Mouse (Mus musculus): Measurements from ENCODE around the gene Bax. TPM values are rescaled to one million over a fixed set of nuclear protein-coding genes. Genes with fewer than 3 reads are reported as not detected.
"Not testable (repeated sequence)": the region's sequence is repeated elsewhere in the genome, so short reads cannot be mapped to it uniquely, and the experiment has no call there.

Bax gene
- polyA plus RNA-seq, 1 experiment, result 249 TPM

GRCm38 (mm10) chr7:45488293-45489204 lies 21.9 kb upstream of the Bax start, which contains the start of gene Dhdh:
Dhdh (minus strand) TSS chr7:45488805.
- no peaks in the 10 kb centered on the region for H3K79me2 ChIP-seq (ENCODE audit: control insufficient read depth, insufficient read depth)
- H3K27me3 ChIP-seq (ENCODE audit: control insufficient read depth, insufficient read depth, insufficient read length), result no peaks in the 10 kb centered on the region
- no peak within 1 kb of the TSS for H3K4me3 ChIP-seq
- TF ChIP-seq POLR2A (IDR thresholded peaks at IDR 0.05; ENCODE audit: insufficient read length, low read depth), result peak; percentile 15
- TF ChIP-seq MAX (IDR thresholded peaks at IDR 0.05; ENCODE audit: low read depth), result no peak
- no peak within 1 kb of the TSS for H3K4me2 ChIP-seq (ENCODE audit: low read depth)
- no peaks in the 10 kb centered on the region for H3K36me3 ChIP-seq (ENCODE audit: control insufficient read depth, insufficient read depth)
- H3ac ChIP-seq (ENCODE audit: control insufficient read depth, insufficient read length), result no peak within 1 kb of the TSS

- H3K4me2 ChIP-seq (ENCODE audit: low read depth), result no peak overlapping the region
- no peak for TF ChIP-seq CEBPB (IDR thresholded peaks at IDR 0.05; ENCODE audit: insufficient read depth, poor library complexity, severe bottlenecking)
- no peak overlapping the region for H3ac ChIP-seq (ENCODE audit: control insufficient read depth, insufficient read length)
- H3K79me2 ChIP-seq (ENCODE audit: control insufficient read depth, insufficient read depth), result no peaks in the 10 kb centered on the region
- no peaks in the 10 kb centered on the region for H3K27me3 ChIP-seq (ENCODE audit: control insufficient read depth, insufficient read depth, insufficient read length)
- no peak overlapping the region for H3K4me3 ChIP-seq
- no peaks in the 10 kb centered on the region for H3K36me3 ChIP-seq (ENCODE audit: control insufficient read depth, insufficient read depth)
Observed at GRCm38 (mm10) chr7:45487861-45488292, 21.2 kb upstream of the Bax start.

- H3K36me3 ChIP-seq (ENCODE audit: control insufficient read depth, insufficient read depth), result no peaks in the 10 kb centered on the region
- no peaks in the 10 kb centered on the region for H3K79me2 ChIP-seq (ENCODE audit: control insufficient read depth, insufficient read depth)
- H3ac ChIP-seq (ENCODE audit: control insufficient read depth, insufficient read length), result no peak within 1 kb of the TSS
- H3K27me3 ChIP-seq (ENCODE audit: control insufficient read depth, insufficient read depth, insufficient read length), result no peaks in the 10 kb centered on the region
- H3K4me2 ChIP-seq (ENCODE audit: low read depth), result no peak within 1 kb of the TSS
- TF ChIP-seq USF1 (IDR thresholded peaks at IDR 0.05; ENCODE audit: low read depth) (no peak), MYOD1 (IDR thresholded peaks at IDR 0.05; ENCODE audit: control insufficient read depth in 1 of 3, insufficient read length in 2 of 3, low read depth in 2 of 3) (no peak), SRF (IDR thresholded peaks at IDR 0.05; ENCODE audit: control insufficient read depth, insufficient read length, low read depth) (no peak), POLR2AphosphoS2 (IDR thresholded peaks at IDR 0.05; ENCODE audit: insufficient read length, low read depth) (no peak), TCF12 (IDR thresholded peaks at IDR 0.05; ENCODE audit: insufficient read depth, poor library complexity, severe bottlenecking) (no peak), POLR2A (IDR thresholded peaks at IDR 0.05; ENCODE audit: insufficient read length, low read depth) (no peak), REST (IDR thresholded peaks at IDR 0.05; ENCODE audit: insufficient read depth, insufficient read length) (no peak), TCF3 (IDR thresholded peaks at IDR 0.05; ENCODE audit: insufficient read length, low read depth) (no peak), MAX (IDR thresholded peaks at IDR 0.05; ENCODE audit: low read depth) (no peak), MYOG (IDR thresholded peaks at IDR 0.05; ENCODE audit: control insufficient read depth in 1 of 3, insufficient read depth in 1 of 3, insufficient read length in 2 of 3, low read depth in 2 of 3) (no peak), CEBPB (IDR thresholded peaks at IDR 0.05; ENCODE audit: insufficient read depth, poor library complexity, severe bottlenecking) (no peak), E2F4 (IDR thresholded peaks at IDR 0.05; ENCODE audit: insufficient read depth) (no peak)
- no peak within 1 kb of the TSS for H3K4me3 ChIP-seq
Observed at GRCm38 (mm10) chr7:45486761-45487415, 20.2 kb upstream of the Bax start, which contains the start of gene Gm45808. Gm45808 (minus strand) TSS chr7:45486811.

- Histone ChIP-seq H3ac (ENCODE audit: control insufficient read depth, insufficient read length) (no peak overlapping the region), H3K36me3 (ENCODE audit: control insufficient read depth, insufficient read depth) (no peaks in the 10 kb centered on the region), H3K4me2 (ENCODE audit: low read depth) (no peak overlapping the region), H3K4me3 (no peak overlapping the region), H3K27me3 (ENCODE audit: control insufficient read depth, insufficient read depth, insufficient read length) (no peaks in the 10 kb centered on the region), H3K79me2 (ENCODE audit: control insufficient read depth, insufficient read depth) (no peaks in the 10 kb centered on the region)
- no peak for TF ChIP-seq TCF12 (IDR thresholded peaks at IDR 0.05; ENCODE audit: insufficient read depth, poor library complexity, severe bottlenecking)
- no peak for TF ChIP-seq USF1 (IDR thresholded peaks at IDR 0.05; ENCODE audit: low read depth)
- TF ChIP-seq MAX (IDR thresholded peaks at IDR 0.05; ENCODE audit: low read depth), result no peak
- no peak for TF ChIP-seq CEBPB (IDR thresholded peaks at IDR 0.05; ENCODE audit: insufficient read depth, poor library complexity, severe bottlenecking)
- TF ChIP-seq POLR2AphosphoS2 (IDR thresholded peaks at IDR 0.05; ENCODE audit: insufficient read length, low read depth), result no peak
- no peak for TF ChIP-seq SRF (IDR thresholded peaks at IDR 0.05; ENCODE audit: control insufficient read depth, insufficient read length, low read depth)
- TF ChIP-seq POLR2A (IDR thresholded peaks at IDR 0.05; ENCODE audit: insufficient read length, low read depth), result no peak
- TF ChIP-seq REST (IDR thresholded peaks at IDR 0.05; ENCODE audit: insufficient read depth, insufficient read length), result no peak
- no peak for TF ChIP-seq TCF3 (IDR thresholded peaks at IDR 0.05; ENCODE audit: insufficient read length, low read depth)
- no peak for TF ChIP-seq MYOG (IDR thresholded peaks at IDR 0.05; ENCODE audit: control insufficient read depth in 1 of 3, insufficient read depth in 1 of 3, insufficient read length in 2 of 3, low read depth in 2 of 3)
- TF ChIP-seq E2F4 (IDR thresholded peaks at IDR 0.05; ENCODE audit: insufficient read depth), result no peak
- TF ChIP-seq MYOD1 (IDR thresholded peaks at IDR 0.05; ENCODE audit: control insufficient read depth in 1 of 3, insufficient read length in 2 of 3, low read depth in 2 of 3), result no peak
Observed at GRCm38 (mm10) chr7:45486158-45486557, 19.5 kb upstream of the Bax start.

DNA sequence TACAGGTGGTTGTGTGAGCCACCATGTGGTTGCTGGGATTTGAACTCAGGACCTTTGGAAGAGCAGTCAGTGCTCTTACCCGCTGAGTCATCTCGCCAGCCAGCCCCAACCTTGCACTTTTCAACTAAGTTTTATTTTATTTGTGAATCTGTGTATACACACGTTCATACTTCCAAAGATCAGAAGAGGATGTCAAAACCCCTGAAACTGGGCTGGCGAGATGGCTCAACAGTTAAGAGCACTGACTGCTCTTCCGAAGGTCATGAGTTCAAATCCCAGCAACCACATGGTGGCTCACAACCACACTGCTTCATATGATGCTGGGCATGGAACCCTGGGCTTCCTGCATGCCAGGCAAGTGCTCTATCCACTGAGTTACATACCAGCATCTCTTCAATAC lies 18.3 kb upstream of the Bax start:
- H3K4me2 ChIP-seq (ENCODE audit: low read depth); H3K36me3 ChIP-seq (ENCODE audit: control insufficient read depth, insufficient read depth); H3K4me3 ChIP-seq; H3K27me3 ChIP-seq (ENCODE audit: control insufficient read depth, insufficient read depth, insufficient read length); H3ac ChIP-seq (ENCODE audit: control insufficient read depth, insufficient read length); H3K79me2 ChIP-seq (ENCODE audit: control insufficient read depth, insufficient read depth): not testable (repeated sequence)
